Mouse (Mus musculus) intestine, embryonic 14.5 days (tissue): ENCODE results near the gene Pla2g7. TPM values are rescaled to one million over a fixed set of nuclear protein-coding genes. Genes with fewer than 3 reads are reported as not detected.

ENCODE experiments used
- ATAC-seq: fragments of 200-750 bp; cut with Nextera tagmentation; replicated peaks from 2 replicates; pipeline ENCODE4 v1.8.0; 2017; ENCODE audit warnings: low read depth, moderate number of reproducible peaks, moderate TSS enrichment, moderate library complexity; ENCODE audit not compliant: low FRiP score, low TSS enrichment
- DNase-seq: peaks from one replicate; pipeline ENCODE4 v3.0.0-alpha.2; 2018; ENCODE audit warnings: low spot score
- H3K27ac ChIP-seq: fragments of 300-500 bp; sonication (generic); 2 replicates; pipeline ENCODE4 v1.5.1; 2014; ENCODE audit warnings: low read depth, mild to moderate bottlenecking, control low read depth
- H3K27me3 ChIP-seq: fragments of 300-500 bp; sonication (generic); replicated peaks from 2 replicates; pipeline ENCODE4 v1.6.1; 2014; ENCODE audit warnings: low read length, control low read depth; ENCODE audit not compliant: control insufficient read depth, insufficient read depth
- H3K36me3 ChIP-seq: fragments of 300-500 bp; sonication (generic); 2 replicates; pipeline ENCODE4 v1.6.1; 2014; ENCODE audit warnings: low read length, control low read depth; ENCODE audit not compliant: control insufficient read depth, insufficient read depth
- H3K4me1 ChIP-seq: fragments of 300-500 bp; sonication (generic); replicated peaks from 2 replicates; pipeline ENCODE4 v1.6.1; 2014; ENCODE audit warnings: low read length, control low read depth, mixed read lengths; ENCODE audit not compliant: control insufficient read depth, insufficient read depth
- H3K4me2 ChIP-seq: fragments of 300-500 bp; sonication (generic); 2 replicates; pipeline ENCODE4 v1.6.1; 2014; ENCODE audit warnings: low read length
- H3K4me3 ChIP-seq: fragments of 300-500 bp; sonication (generic); 2 replicates; pipeline ENCODE4 v1.5.1; 2014; ENCODE audit warnings: low read depth, low read length, control low read depth, mixed read lengths
- H3K9ac ChIP-seq: fragments of 300-500 bp; sonication (generic); 2 replicates; pipeline ENCODE4 v1.6.1; 2014; ENCODE audit warnings: mild to moderate bottlenecking, low read length
- H3K9me3 ChIP-seq: fragments of 300-500 bp; sonication (generic); 2 replicates; pipeline ENCODE4 v1.6.1; 2016; ENCODE audit warnings: low read length, control low read depth; ENCODE audit not compliant: control insufficient read depth
- WGBS: fragments of 180-500 bp; shearing (Covaris S2); extraction: QIAGEN DNeasy Blood & Tissue Kit; methylation state at CpG from one replicate; pipeline ENCODE4 v1.1.7; 2014; 5-methylcytosine and 5-hydroxymethylcytosine counted together
- polyA plus RNA-seq: library from polyadenylated mRNA; unstranded; fragments of >200 nt; fragmentation: Nextera tagmentation; extraction: Ambion mirVana; gene quantifications from 2 replicates; pipeline ENCODE4 v1.2.1, GENCODE M21; 2014

Gene Pla2g7
- polyA plus RNA-seq, 1 experiment from 2014 or later, result 9.5 TPM

DNA sequence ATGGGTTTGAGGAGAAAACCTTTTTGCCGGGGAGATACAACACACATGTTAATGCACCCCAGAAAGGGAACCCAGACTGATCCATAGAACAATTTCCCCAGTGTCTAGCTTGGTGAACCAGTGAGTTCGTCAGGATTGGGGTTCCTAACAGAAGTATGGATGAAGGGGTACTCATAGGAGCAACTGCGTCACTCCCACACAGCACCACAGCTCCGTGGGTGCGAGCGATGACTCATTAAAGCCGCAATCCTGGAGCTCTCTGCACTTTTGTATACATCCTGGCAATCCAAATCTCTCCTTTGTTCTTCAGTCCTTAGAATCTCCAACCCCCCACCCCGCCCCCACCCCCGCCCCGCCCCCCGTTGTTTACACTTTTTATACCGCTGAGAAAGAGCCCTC lies 306 bp upstream of the Pla2g7 start:
- Histone ChIP-seq H3K9ac (peak overlapping the region; percentile 55; the same call in 1 of the 2 replicates), H3K27me3 (no peaks in the 10 kb centered on the region), H3K36me3 (no peaks in the 10 kb centered on the region), H3K9me3 (peaks cover under 1% of the 10 kb centered on the region; the same call in 1 of the 2 replicates), H3K27ac (no peak overlapping the region), H3K4me1 (no peaks in the 10 kb centered on the region), H3K4me3 (peak overlapping the region; percentile 41), H3K4me2 (peak overlapping the region; percentile 88)
- DNase-seq, result no peak
- 0 out of 2 replicates have a peak, but pooled peaks have one; percentile 40 for ATAC-seq
- WGBS, result 9% methylated on average over 12 of the region's 12 CpGs

DNA sequence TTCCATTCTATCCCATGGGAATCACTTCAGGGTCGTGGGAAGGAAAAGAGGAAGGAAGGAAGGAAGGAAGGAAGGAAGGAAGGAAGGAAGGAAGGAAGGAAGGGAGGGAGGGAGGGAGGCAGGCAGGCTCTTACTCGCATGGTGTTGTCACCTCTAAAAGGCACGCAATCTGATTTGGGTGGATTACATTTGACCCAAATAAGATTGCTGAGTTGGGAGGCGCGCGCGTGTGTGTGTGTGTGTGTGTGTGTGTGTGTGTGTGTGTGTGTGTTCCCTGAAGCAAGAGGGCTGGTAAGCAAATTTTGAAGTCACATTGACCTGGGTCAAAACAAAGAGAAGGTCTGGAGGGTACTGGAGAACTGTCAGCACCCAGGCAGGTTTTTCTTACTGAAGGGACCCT lies 1.4 kb downstream of the Pla2g7 start:
- Histone ChIP-seq H3K9ac (no peak overlapping the region), H3K36me3 (no peaks in the 10 kb centered on the region), H3K27me3 (no peaks in the 10 kb centered on the region), H3K4me2 (no peak overlapping the region), H3K9me3 (no peaks in the 10 kb centered on the region), H3K4me1 (no peaks in the 10 kb centered on the region), H3K27ac (no peak overlapping the region), H3K4me3 (no peak overlapping the region)
- ATAC-seq (no peak), DNase-seq (no peak)
- 64% methylated on average over 7 of the region's 7 CpGs for WGBS

DNA sequence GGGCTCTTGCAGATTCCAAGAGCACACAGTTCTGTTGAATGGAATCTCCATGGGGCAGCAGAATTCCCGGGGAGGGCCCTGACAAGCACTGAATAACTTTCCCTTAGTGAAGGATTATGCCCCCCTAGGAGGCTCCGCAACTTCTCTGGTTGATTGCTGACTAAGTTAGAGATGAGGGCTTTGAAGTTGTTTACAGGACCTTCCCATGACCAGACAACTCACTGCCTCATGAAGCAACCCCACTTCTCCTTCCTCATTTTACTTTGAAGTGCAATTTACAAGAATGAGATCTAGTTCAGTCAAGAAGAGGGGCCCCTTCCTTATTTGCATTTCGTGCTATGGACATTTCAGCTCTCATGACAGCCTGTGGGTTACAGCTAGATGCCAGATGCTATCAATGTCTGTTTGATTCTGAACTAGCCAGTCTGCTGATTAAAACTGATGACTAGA lies 5.8 kb downstream of the Pla2g7 start:
- Histone ChIP-seq H3K27me3 (no peaks in the 10 kb centered on the region), H3K4me1 (no peaks in the 10 kb centered on the region), H3K9ac (no peak overlapping the region), H3K4me2 (no peak overlapping the region), H3K4me3 (no peak overlapping the region), H3K36me3 (no peaks in the 10 kb centered on the region), H3K9me3 (no peaks in the 10 kb centered on the region), H3K27ac (no peak overlapping the region)
- DNase-seq, result no peak
- no peak for ATAC-seq
- WGBS, result 43% methylated on average over 3 of the region's 3 CpGs

DNA sequence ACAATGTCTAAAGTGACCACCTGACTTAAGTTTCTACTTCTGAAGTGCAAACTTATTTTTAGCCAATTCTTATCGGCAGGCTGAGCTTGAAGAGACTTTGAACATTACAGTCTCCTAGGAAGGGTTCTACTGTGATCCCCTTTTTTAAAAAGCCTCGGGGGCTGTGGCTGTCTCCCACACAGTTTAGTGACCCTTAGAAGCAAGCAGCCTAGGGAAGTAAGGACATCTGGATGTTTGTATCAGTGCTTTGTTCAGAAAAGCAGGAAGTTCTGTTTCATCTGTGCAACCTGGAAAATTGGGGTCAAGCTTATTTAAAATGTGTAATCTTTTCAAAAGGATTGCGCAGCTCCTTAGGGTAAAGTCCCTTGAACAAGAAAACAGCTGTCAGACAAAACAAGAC lies 12.6 kb downstream of the Pla2g7 start:
- Histone ChIP-seq H3K9me3 (no peaks in the 10 kb centered on the region), H3K27me3 (no peaks in the 10 kb centered on the region), H3K27ac (no peak overlapping the region), H3K4me3 (no peak overlapping the region), H3K36me3 (no peaks in the 10 kb centered on the region), H3K4me1 (peaks cover 9% of the 10 kb centered on the region; the same call in 1 of the 2 replicates), H3K4me2 (peak overlapping the region; percentile 28), H3K9ac (no peak overlapping the region)
- ATAC-seq (no peak), DNase-seq (no peak)
- 43% methylated on average over 3 of the region's 3 CpGs for WGBS

DNA sequence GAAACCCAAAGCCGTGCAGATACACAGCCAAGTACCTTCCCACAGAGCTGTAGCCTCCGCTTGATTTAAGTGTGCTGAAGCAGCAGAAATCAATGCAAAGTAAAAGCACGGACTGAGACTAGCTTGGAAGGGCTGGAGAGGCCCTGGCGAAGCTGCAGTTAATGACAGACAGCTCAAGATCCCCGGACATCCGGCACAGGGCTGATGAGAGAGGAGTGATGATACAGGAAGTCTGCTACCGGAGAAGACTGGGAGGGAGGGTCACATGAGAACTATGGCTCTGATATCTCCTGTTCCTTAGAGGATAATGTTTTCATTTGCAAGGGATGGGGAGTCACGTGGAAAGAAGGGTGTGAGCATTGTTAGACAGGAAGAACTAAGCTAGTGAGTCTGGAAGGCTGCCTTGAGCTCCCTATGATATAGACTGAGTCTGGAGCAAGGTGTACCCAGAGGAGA lies 13.1 kb downstream of the Pla2g7 start:
- no peak overlapping the region for H3K4me3 ChIP-seq
- ATAC-seq, result peak; percentile 43; the same call in 1 of the 2 replicates
- DNase-seq, result peak; percentile 62
- 17% methylated on average over 8 of the region's 8 CpGs for WGBS
- peaks cover 9% of the 10 kb centered on the region; the same call in 1 of the 2 replicates for H3K4me1 ChIP-seq
- H3K9ac ChIP-seq, result no peak overlapping the region
- H3K9me3 ChIP-seq, result no peaks in the 10 kb centered on the region
- peak overlapping the region; percentile 19; the same call in 1 of the 2 replicates for H3K27ac ChIP-seq
- H3K4me2 ChIP-seq, result peak overlapping the region; percentile 28
- no peaks in the 10 kb centered on the region for H3K36me3 ChIP-seq
- no peaks in the 10 kb centered on the region for H3K27me3 ChIP-seq

DNA sequence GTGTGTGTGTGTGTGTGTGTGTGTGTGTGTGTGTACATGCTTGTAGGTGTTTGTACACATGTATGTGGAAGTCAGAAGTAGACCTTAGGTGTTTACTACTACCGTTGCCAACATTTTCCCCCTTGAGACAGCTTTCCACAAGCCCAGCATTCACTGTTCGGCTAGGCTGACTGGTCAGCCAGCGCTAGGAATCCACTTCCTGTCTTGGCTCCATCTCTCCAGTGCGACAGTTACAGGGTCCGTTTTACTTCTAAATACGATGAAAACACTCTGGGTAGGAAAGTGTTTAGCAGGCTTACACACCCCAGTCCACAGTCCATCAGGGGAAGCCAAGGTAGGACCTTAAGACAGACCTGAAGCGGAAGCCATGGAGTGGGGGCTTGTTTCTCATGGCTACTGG lies 16.9 kb downstream of the Pla2g7 start:
- 59% methylated on average over 7 of the region's 7 CpGs for WGBS
- H3K36me3 ChIP-seq, result no peaks in the 10 kb centered on the region
- no peak for DNase-seq
- H3K27me3 ChIP-seq, result no peaks in the 10 kb centered on the region
- H3K4me2 ChIP-seq, result no peak overlapping the region
- no peak overlapping the region for H3K27ac ChIP-seq
- peaks cover 9% of the 10 kb centered on the region; the same call in 1 of the 2 replicates for H3K4me1 ChIP-seq
- no peak for ATAC-seq
- no peak overlapping the region for H3K4me3 ChIP-seq
- no peak overlapping the region for H3K9ac ChIP-seq
- no peaks in the 10 kb centered on the region for H3K9me3 ChIP-seq

DNA sequence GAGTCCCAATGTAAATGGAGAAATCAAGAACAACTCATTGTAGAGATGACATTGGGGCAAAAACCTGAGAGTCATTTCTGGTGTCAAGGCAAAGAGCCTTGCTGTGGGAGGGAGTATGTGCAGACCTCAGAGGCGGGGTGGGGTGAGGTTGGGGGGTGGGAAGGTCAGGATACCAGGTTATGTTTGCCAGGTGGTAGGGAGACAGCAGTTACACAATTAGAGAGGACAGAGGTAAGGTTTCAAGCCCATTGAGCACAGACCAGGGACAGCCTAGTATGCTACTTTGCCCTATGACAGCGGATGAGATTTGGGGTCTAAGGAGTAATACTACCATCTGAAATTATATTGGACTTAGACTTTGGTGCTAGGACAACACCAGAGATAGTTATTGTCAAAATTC lies 19.4 kb downstream of the Pla2g7 start:
- no peak for ATAC-seq
- Histone ChIP-seq H3K9ac (no peak overlapping the region), H3K4me3 (no peak overlapping the region), H3K36me3 (no peaks in the 10 kb centered on the region), H3K4me2 (no peak overlapping the region), H3K9me3 (no peaks in the 10 kb centered on the region), H3K4me1 (no peaks in the 10 kb centered on the region), H3K27ac (no peak overlapping the region), H3K27me3 (no peaks in the 10 kb centered on the region)
- no peak for DNase-seq
- WGBS, result 89% methylated on average over 2 of the region's 2 CpGs

DNA sequence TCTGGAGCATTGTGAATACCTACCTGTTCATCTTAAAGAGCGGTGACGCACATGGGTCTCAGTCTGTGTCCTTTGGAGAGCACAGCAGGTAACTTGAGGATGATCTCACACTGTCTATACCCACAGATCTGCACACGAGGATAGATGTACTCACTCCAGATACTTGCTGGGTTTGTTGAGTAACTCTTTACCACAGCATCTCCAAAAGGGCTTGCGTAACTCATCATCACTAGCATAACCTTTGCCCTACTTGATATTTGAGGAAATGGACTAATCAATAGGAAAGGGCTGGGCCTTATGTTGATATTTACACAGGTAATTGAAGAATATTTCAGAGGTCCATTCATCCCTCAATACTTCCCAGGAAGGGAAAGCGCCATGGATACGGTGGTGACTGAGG lies 21.9 kb downstream of the Pla2g7 start:
- Histone ChIP-seq H3K27ac (no peak overlapping the region), H3K9me3 (no peaks in the 10 kb centered on the region), H3K4me1 (no peaks in the 10 kb centered on the region), H3K4me3 (no peak overlapping the region), H3K27me3 (no peaks in the 10 kb centered on the region), H3K9ac (no peak overlapping the region), H3K36me3 (no peaks in the 10 kb centered on the region), H3K4me2 (no peak overlapping the region)
- no peak for DNase-seq
- 88% methylated on average over 6 of the region's 6 CpGs for WGBS
- no peak for ATAC-seq

DNA sequence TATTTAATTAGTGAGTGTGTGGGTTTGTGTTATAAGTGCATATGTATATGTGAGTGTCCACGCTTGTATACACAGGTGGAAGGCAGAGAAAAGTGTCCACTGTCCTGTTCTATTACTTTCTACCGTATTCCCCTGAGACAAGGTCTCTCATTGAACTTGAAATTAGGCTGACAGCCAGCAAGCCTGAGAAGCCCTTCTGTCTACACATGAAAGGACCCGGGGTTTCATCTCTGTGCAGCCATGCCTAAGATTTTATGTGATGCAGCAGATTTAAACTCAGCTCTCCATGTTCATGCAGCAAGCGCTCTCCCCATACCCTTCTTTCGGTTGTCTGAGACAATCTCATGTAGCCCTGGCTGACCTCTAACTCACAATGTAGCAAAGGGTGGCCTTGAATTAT lies 22.6 kb downstream of the Pla2g7 start:
- no peak overlapping the region for H3K4me3 ChIP-seq
- DNase-seq (no peak), ATAC-seq (no peak)
- no peaks in the 10 kb centered on the region for H3K9me3 ChIP-seq
- no peaks in the 10 kb centered on the region for H3K36me3 ChIP-seq
- no peaks in the 10 kb centered on the region for H3K27me3 ChIP-seq
- H3K27ac ChIP-seq, result no peak overlapping the region
- no peaks in the 10 kb centered on the region for H3K4me1 ChIP-seq
- WGBS, result 90% methylated on average over 5 of the region's 5 CpGs
- no peak overlapping the region for H3K9ac ChIP-seq
- H3K4me2 ChIP-seq, result no peak overlapping the region
